Mouse (Mus musculus) embryonic stem cell, embryonic (primary cell): ENCODE measurements around the gene Gm20390.

ENCODE experiments used
- CTCF ChIA-PET, 4 experiments: fragments of 300-600 bp in 2 of 4; fragments of 350-600 bp in 2 of 4; sonication (Branson Sonifier 250); formaldehyde crosslinking; loops; one replicate each; lab custom pipeline; 2022; ENCODE audit warnings: inconsistent platforms in 2 of 4; lab: Charles Lee
- POLR2A ChIA-PET, 4 experiments: fragments of 300-600 bp in 2 of 4; fragments of 350-600 bp in 2 of 4; sonication (Branson Sonifier 250); formaldehyde crosslinking; loops; one replicate each; lab custom pipeline; 2022; ENCODE audit warnings: antibody characterized with exemption in 4 of 4, inconsistent platforms in 1 of 4; lab: Charles Lee

Gene Gm20390

DNA sequence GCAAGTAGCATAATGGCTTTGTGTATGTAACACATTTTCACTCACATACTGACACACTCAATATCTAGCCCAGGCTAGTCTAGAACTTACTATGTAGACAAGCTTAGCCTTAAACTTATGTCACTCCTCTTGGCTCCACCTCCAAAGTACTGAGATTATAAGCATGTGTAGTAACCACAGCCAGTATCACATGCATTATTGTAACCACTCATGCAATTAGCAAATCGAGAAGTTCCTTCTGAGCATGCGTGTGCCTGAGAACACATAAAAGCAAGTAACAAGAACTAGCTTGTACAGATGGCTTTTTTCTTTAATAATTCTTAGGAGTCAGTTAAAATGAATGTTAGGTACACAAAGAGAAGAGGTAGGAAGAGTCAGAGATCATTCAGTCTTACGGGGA is 16.5 kb upstream of the Gm20390 start:
- ChIA-PET CTCF (no interaction called here), POLR2A (interaction anchor here in 2 of 4 experiments (0.7 to 5.2 kb wide), 6 partner anchors 10 to 105 kb away, joined by 3 to 31 read pairs (median 8); partner anchors contain the start of genes Gm20390 (in 1 of the 2), Nme1 (in 1 of the 2) and Spag9 (in 1 of the 2))

DNA sequence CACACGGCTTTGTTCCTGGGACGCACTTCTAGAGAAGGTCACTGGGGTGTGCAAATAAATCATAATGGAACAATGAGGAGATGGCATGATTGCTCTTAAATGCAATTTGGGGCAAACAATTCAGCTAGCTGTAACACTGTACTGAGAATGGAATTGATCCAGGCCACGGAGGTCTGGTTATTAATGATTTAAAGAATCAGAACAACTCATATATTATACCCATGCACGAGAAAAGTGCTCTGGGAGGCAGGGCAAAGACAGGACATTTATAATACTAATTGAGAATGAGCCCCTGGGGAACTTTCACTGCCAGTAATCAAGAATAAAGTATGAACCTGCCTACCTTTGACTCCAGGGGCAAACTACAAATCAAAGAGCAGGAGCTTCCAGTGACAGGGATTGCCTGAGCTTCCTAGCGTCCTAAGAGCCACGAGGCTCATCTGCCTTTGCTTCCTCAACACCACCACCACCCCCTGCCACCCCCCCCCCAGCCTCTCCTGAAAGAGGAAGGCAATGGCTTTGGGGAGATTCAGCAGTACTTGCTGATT is 11.5 kb upstream of the Gm20390 start:
- POLR2A ChIA-PET, result interaction anchor here in 1 of 4 experiments (1.8 kb wide), 1 partner anchor 12 kb away, joined by 5 read pairs; the partner anchor contains the start of genes Gm20390 and Nme1
- CTCF ChIA-PET, result interaction anchor here in 2 of 4 experiments (0.6 to 1.0 kb wide), 2 partner anchors 10 to 11 kb away, joined by 3 to 6 read pairs; partner anchors contain the start of genes Gm20390 (in 1 of the 2) and Nme1 (in 1 of the 2)

DNA sequence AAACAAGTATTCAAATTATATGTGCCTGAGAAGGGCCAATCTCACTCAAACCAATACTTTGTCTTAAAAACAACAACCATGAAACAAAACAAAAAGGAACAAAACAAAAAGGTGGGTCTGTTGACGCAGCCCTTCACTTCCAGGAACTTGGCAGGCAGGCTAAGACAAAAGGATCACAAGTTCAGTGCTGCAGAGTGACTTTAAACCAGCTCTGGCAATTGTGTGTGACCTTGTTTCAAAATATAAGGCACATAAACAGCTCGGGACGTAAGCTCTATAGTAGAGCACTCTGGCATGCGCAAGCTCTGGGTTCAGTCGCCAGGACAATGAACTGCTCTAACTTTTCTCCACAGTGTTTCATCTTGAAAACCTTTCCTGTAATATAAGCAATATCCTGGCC is 4.9 kb upstream of the Gm20390 start:
- POLR2A ChIA-PET, result interaction anchor here in 3 of 4 experiments (0.5 to 4.6 kb wide), 26 partner anchors 8 to 356 kb away, joined by 3 to 31 read pairs (median 4); partner anchors contain the start of genes Tob1 (in 3 of the 3), Ankrd40 (in 1 of the 3), Nme2 (in 1 of the 3) and Spag9 (in 1 of the 3)
- CTCF ChIA-PET, result no interaction called here

DNA sequence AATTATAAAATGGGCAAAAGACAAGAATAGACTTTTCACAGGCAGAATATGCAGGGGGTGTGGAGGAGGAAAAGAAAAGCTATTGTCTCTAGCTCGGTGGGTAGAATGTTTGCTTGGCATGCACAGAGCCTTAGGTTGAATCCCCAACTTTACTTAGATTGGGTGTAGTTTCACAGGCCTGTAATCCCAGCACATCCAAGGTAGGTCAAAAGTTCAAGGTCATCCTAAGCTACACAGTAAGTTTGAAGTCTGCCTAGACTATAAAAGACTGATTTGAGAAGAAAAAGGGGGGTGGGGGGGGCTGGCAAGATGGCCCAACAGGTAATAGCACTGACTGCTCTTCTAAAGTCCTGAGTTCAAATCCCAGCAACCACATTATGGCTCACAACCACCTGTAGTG is 1.7 kb upstream of the Gm20390 start:
- CTCF ChIA-PET, result interaction anchor here (0.5 to 1.1 kb wide), 7 partner anchors 9 to 1017 kb away, joined by 3 to 7 read pairs (median 5); no protein-coding TSS in a partner anchor
- POLR2A ChIA-PET, result interaction anchor here in 3 of 4 experiments (0.6 to 13.5 kb wide), 31 partner anchors 8 to 431 kb away, joined by 3 to 166 read pairs (median 4); partner anchors contain the start of genes Nme2 (in 2 of the 3), Spag9 (in 1 of the 3), Tob1 (in 1 of the 3) and Utp18 (in 1 of the 3)

DNA sequence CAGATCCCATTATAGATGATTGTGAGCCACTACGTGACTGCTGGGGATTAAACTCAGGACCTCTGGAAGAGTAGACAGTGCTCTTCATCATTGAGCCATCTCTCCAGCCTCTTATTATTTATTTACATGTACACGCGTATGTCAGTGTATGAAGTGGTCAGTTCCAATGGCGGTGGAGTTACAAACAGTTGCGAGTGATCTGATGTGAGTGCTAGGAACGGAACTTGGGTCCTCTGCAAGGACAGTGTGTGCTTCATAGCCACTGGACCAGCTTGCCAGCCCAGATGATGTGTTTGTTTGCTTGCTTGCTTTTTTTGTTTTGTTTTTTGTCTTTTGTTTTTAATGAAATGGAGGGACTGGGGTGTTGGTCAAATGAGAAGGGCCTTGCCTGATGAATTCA is 1.1 kb upstream of the Gm20390 start:
- POLR2A ChIA-PET, result interaction anchor here in 3 of 4 experiments (0.6 to 13.5 kb wide), 25 partner anchors 8 to 242 kb away, joined by 3 to 166 read pairs (median 5); partner anchors contain the start of genes Nme2 (in 3 of the 3), Tob1 (in 2 of the 3), Spag9 (in 1 of the 3) and Utp18 (in 1 of the 3)

DNA sequence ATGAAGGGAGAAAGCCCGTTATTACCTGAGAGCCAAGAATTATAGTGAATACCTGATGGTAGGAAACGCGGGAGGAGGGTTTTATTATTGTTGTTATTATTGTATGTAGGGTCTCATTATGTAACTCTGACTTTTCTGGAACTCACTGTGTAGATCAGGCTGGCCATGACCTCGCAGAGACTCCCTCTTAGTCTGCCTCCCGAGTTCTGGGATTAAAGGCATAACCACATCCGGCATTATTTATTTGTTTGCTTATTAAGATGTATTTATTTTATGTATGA is 695 bp upstream of the Gm20390 start:
- POLR2A ChIA-PET, result interaction anchor here in 3 of 4 experiments (0.6 to 13.5 kb wide), 36 partner anchors 9 to 612 kb away, joined by 3 to 166 read pairs (median 6); partner anchors contain the start of genes Nme2 (in 3 of the 3), Tob1 (in 3 of the 3), Spag9 (in 2 of the 3) and Ankrd40 (in 1 of the 3)
- CTCF ChIA-PET, result interaction anchor here in 3 of 4 experiments (0.6 to 1.9 kb wide), 20 partner anchors 10 to 553 kb away, joined by 3 to 9 read pairs (median 3); partner anchors contain the start of genes Mycbpap (in 1 of the 3) and Nme2 (in 1 of the 3)

More for the DNA sequence above, 1.1 kb upstream of the Gm20390 start:
- CTCF ChIA-PET, result interaction anchor here in 2 of 4 experiments (0.7 to 1.8 kb wide), 5 partner anchors 13 to 162 kb away, joined by 3 to 8 read pairs (median 3); partner anchors contain the start of gene Nme2 (in 1 of the 2)

DNA sequence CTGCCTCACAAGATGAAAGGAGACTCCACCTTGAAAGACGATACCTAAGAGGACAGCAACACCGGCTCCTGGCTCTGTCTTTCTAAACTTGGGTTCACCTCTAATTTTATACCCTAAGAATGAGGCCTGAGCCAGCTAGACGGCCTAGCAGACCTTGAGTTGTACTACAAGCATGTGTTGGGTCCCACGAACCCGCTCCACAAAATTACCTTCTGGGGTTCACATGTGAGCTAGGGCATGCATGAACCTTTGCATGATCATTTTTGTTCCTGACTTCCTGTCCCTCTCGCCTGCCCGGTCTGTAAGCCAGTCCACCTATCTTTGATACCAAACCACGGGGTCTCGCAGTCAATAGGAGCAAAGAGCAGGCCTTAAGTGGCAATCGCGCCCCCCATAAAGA is 712 bp downstream of the Gm20390 start:
- POLR2A ChIA-PET, result interaction anchor here (0.5 to 13.5 kb wide), 29 partner anchors 8 to 730 kb away, joined by 3 to 166 read pairs (median 5); partner anchors contain the start of genes Nme2 (in 4 of the 4), Tob1 (in 3 of the 4), Spag9 (in 2 of the 4) and Ankrd40 (in 1 of the 4)
- CTCF ChIA-PET, result interaction anchor here in 2 of 4 experiments (0.6 to 1.9 kb wide), 6 partner anchors 27 to 1571 kb away, joined by 3 to 8 read pairs (median 4); no protein-coding TSS in a partner anchor

DNA sequence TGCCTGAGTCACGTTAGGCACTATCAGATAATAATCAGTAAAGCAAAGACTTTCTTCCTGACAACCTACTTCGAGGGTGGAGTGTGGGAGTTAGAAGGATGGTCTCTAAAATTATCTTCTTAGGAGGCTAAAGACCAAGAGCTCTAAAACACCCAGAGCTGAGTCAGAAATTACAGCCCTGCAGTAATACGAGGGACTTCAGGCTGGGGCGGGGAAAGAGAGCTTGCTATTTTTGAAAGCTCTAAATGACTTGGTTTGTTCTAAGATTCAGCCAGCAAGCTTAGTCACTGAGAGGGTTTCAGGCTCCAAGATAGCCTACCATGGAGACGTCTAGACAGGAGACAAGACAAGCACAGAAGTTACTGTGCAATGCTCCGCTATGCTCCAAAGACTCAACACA is 2.7 kb downstream of the Gm20390 start:
- ChIA-PET CTCF (interaction anchor here in 1 of 4 experiments (0.6 kb wide), 1 partner anchor 1005 kb away, joined by 4 read pairs; no protein-coding TSS in a partner anchor), POLR2A (interaction anchor here in 3 of 4 experiments (1.0 to 13.5 kb wide), 7 partner anchors 9 to 246 kb away, joined by 3 to 166 read pairs (median 4); partner anchors contain the start of genes Nme2 (in 2 of the 3) and Tob1 (in 1 of the 3))

DNA sequence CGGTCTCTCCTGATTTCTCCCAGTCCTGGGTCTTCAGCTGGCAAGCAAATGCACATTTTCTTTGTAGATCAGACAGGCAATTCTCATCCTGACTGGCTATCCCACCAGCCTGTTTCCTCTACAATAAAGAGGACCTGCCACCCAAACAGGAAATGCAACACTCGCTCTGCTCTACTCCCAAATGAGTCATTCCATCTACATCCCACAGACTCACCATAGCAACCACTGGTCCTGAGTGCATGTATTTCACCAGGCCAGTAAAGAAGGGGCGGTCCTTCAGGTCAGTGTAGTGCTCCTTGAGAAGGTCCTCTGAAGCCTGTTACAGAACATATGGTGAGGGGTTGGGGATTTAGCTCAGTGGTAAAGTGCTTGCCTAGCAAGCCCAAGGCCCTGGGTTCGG is 5.1 kb downstream of the Gm20390 start:
- ChIA-PET POLR2A (interaction anchor here in 2 of 4 experiments (1.0 to 13.5 kb wide), 5 partner anchors 10 to 248 kb away, joined by 3 to 166 read pairs (median 5); partner anchors contain the start of genes Nme2 (in 1 of the 2) and Tob1 (in 1 of the 2)), CTCF (interaction anchor here in 3 of 4 experiments (0.6 kb wide), 3 partner anchors 22 to 918 kb away, joined by 3 read pairs; no protein-coding TSS in a partner anchor)

DNA sequence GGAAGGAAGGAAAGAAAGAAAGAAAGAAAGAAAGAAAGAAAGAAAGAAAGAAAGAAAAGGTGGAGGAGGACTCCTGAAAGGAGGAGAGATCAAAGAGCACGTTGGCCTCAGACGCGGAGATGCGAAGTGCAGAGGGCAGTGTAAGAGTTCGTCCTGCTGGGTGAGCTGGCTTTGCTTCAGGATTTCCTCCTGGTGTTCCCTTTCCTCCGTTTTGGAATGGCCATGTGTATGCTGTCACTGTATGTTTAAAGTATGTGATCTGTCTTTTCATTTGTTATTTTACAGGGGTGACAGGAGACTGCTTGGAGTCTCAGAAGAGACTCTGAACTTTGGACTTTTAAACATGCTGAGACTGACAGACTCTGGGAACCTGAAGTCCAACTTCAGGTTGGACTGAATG is 6.6 kb downstream of the Gm20390 start:
- CTCF ChIA-PET, result interaction anchor here in 3 of 4 experiments (0.6 to 1.6 kb wide), 4 partner anchors 27 to 316 kb away, joined by 3 read pairs; no protein-coding TSS in a partner anchor
- POLR2A ChIA-PET, result interaction anchor here in 2 of 4 experiments (0.7 to 13.5 kb wide), 5 partner anchors 8 to 126 kb away, joined by 3 to 166 read pairs (median 4); partner anchors contain the start of gene Nme2 (in 1 of the 2)

DNA sequence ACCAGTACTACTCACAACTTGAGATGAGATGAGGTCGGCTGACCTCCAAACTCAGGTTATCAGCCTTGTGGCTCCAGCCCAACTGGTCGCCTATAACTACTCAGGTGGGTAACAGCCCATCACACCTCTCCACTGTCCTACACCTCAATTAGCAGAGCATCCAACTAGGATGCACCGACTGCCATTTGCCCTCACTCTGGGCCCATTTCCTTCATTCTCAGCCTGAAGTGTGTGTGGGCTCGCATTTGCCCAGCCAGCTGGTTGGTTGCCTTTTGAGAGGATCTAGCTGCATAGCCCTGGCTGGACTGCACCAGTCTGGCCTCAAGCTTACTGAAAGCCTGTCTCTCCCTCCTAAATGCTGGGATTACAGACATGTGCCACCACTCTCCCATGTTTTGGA is 10.3 kb downstream of the Gm20390 start:
- ChIA-PET CTCF (interaction anchor here in 1 of 4 experiments (0.6 kb wide), 1 partner anchor 49 kb away, joined by 4 read pairs; no protein-coding TSS in a partner anchor), POLR2A (interaction anchor here in 2 of 4 experiments (1.3 to 13.5 kb wide), 7 partner anchors 6 to 253 kb away, joined by 3 to 166 read pairs (median 9); partner anchors contain the start of genes Gm20390 (in 1 of the 2), Nme1 (in 1 of the 2), Nme2 (in 1 of the 2) and Tob1 (in 1 of the 2))

DNA sequence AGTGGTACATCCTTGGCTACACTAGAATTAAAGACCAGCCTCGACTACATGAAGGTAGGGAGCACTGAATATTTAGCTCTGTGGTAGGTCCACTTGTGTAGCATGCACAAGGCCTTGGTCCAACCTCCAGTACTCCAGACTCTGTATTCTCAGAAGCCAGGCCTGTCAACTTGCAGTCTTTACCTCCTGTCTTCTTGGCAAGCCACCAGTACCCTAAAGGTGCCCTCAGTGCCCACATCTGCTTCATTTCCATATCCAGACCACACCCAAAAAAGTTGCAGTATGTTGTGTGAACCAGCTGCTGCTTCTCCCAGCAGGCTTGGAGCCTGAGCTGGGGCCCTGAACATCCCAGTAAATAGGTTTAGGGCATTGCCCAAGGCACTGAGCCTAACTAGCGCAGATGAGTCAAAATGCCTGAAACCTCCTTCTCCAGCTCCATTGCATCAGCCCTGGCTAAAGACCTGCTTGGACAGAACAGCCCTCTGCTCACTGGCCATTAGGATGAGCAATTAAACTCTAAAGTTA is 11.0 kb downstream of the Gm20390 start:
- ChIA-PET CTCF (no interaction called here), POLR2A (interaction anchor here in 3 of 4 experiments (0.7 to 12.6 kb wide), 12 partner anchors 7 to 341 kb away, joined by 3 to 166 read pairs (median 4); partner anchors contain the start of genes Gm20390 (in 2 of the 3), Nme1 (in 2 of the 3) and Spag9 (in 1 of the 3))

DNA sequence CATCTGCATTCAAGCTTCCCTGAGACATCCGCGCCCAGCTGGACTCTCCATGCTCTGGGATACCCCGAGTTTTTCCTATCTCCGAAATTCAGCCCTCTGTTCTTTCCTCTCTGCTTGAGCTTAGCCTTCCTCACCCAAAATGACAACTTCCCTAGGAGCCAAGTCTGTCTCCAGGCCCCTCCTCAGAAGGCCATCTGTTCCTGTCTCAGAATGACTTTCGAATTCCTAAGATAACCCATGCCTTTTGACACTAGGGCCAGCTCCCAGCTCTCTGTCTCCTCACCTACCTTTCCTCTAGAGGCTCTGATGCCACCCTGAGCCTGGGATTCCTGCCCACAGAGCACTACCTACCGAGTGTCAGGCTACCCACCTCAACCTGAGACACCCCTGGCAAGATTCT is 11.9 kb downstream of the Gm20390 start, which contains the start of gene Nme2:
TSS of gene Nme2 (minus strand) at position 101 of the 400 bp plus-strand sequence.
- CTCF ChIA-PET, result interaction anchor here in 1 of 4 experiments (1.3 kb wide), 1 partner anchor 12 kb away, joined by 8 read pairs; the partner anchor contains the start of genes Gm20390 and Nme1
- POLR2A ChIA-PET, result interaction anchor here (0.7 to 12.6 kb wide), 29 partner anchors 8 to 365 kb away, joined by 3 to 166 read pairs (median 4); partner anchors contain the start of genes Gm20390 (in 4 of the 4), Nme1 (in 3 of the 4), Mbtd1 (in 1 of the 4) and Spag9 (in 1 of the 4)

DNA sequence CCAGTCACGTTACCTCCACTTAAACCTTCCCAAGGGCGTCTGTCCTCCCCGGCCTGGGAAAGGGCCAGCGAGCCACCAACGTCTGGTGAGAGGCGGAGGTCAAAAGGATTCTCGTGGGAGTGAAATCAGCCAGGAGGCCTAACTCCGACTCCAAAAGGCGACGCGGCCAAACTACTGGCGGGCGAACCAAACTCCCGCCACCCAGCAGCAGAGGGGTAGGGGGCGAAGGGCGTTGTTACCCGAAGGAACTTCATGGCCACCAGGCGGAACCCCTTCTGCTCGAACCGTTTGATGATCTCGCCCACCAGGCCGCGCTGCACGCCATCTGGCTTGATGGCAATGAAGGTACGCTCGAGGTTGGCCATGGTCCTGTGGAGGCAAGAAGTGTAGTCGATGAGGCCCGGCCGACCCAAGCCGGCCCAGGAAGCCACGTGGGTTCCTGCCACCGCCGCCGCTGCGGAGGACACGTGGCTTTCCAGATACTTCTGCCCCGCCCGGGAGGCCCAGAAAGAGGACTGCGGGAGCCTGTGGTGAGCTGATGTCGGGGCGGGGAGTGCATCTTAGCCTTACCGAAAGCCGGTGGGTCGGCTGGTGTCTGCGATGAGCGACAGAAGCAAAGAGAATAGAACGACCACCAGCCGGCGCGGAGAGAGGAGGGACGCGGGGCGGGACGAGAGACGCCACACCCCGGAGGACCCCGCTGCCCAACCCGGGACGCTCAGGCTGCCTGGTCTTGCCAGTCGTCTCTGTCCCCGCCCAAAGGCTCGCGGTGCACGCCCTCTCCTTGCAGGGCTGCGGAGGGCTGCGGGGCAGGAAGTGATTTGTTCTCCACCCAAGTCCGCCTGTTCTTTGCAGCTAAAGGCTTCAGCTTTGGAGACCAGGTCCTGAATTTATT is 12.6 kb downstream of the Gm20390 start:
- ChIA-PET CTCF (interaction anchor here in 1 of 4 experiments (1.3 kb wide), 1 partner anchor 13 kb away, joined by 8 read pairs; the partner anchor contains the start of genes Gm20390 and Nme1), POLR2A (interaction anchor here (0.6 to 12.6 kb wide), 29 partner anchors 9 to 448 kb away, joined by 3 to 166 read pairs (median 4); partner anchors contain the start of genes Gm20390 (in 4 of the 4), Nme1 (in 3 of the 4), Mbtd1 (in 1 of the 4) and Spag9 (in 1 of the 4))

DNA sequence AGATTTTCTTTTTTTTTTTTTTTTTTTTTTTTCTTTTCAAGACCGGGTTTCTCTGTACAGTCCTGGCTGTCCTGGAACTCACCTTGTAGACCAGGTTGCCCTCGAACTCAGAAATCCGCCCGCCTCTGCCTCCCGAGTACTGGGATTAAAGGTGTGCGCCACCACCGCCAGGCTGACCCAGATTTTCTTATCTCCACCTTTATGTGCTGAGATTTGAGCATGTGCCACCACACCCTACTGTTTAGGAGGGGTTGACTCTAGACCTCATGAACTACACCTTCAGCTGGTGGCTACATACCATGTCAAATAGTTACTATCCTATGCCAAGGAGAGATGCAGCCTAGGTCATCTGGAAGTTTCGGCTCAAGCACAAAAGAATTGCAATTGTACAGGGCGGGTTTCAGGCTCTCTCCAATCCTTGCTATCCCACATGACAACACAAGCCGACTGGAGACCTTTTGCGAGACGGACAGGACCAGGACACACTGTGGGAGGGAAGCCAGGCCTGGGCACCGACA is 13.3 kb downstream of the Gm20390 start:
- ChIA-PET CTCF (no interaction called here), POLR2A (interaction anchor here in 2 of 4 experiments (0.6 to 12.6 kb wide), 6 partner anchors 9 to 195 kb away, joined by 3 to 166 read pairs (median 4); partner anchors contain the start of genes Gm20390 (in 1 of the 2), Mbtd1 (in 1 of the 2), Nme1 (in 1 of the 2) and Utp18 (in 1 of the 2))
